Mouse (Mus musculus) hindbrain, embryonic 15.5 days (tissue): ENCODE measurements around the gene Stt3b. TPM values are rescaled to one million over a fixed set of nuclear protein-coding genes. Genes with fewer than 3 reads are reported as not detected.

Experiments
- ATAC-seq: fragments of 200-750 bp; cut with Nextera tagmentation; 2 replicates; pipeline ENCODE4 v1.8.0; 2017; ENCODE audit warnings: low read depth, moderate number of reproducible peaks, moderate TSS enrichment; ENCODE audit not compliant: low FRiP score
- H3K27ac ChIP-seq: fragments of 300-500 bp; sonication (generic); replicated peaks from 2 replicates; pipeline ENCODE4 v1.5.1; 2015; ENCODE audit warnings: mild to moderate bottlenecking, inconsistent platforms
- H3K27me3 ChIP-seq: fragments of 300-500 bp; sonication (generic); 2 replicates; pipeline ENCODE4 v1.6.1; 2015; ENCODE audit warnings: control low read depth, inconsistent platforms
- H3K36me3 ChIP-seq: fragments of 300-500 bp; sonication (generic); 2 replicates; pipeline ENCODE4 v1.6.1; 2015; ENCODE audit warnings: control low read depth, inconsistent platforms
- H3K4me1 ChIP-seq: fragments of 300-500 bp; sonication (generic); replicated peaks from 2 replicates; pipeline ENCODE4 v1.6.1; 2015; ENCODE audit warnings: control low read depth, inconsistent platforms
- H3K4me2 ChIP-seq: fragments of 300-500 bp; sonication (generic); 2 replicates; pipeline ENCODE4 v1.6.1; 2015; ENCODE audit warnings: moderate library complexity, mild to moderate bottlenecking, inconsistent platforms
- H3K4me3 ChIP-seq: fragments of 300-500 bp; sonication (generic); 2 replicates; pipeline ENCODE4 v1.5.1; 2015; ENCODE audit warnings: mild to moderate bottlenecking, inconsistent platforms
- H3K9ac ChIP-seq: fragments of 300-500 bp; sonication (generic); 2 replicates; pipeline ENCODE4 v1.6.1; 2015; ENCODE audit warnings: inconsistent platforms
- H3K9me3 ChIP-seq: fragments of 300-500 bp; sonication (generic); 2 replicates; pipeline ENCODE4 v1.6.1; 2016; ENCODE audit warnings: control low read depth, inconsistent platforms
- WGBS: fragments of 180-500 bp; shearing (Covaris S2); methylation state at CpG from one replicate; pipeline ENCODE4 v1.1.7; 2015; 5-methylcytosine and 5-hydroxymethylcytosine counted together
- polyA plus RNA-seq: library from polyadenylated mRNA; unstranded; fragments of >200 nt; fragmentation: Nextera tagmentation; extraction: Ambion mirVana; gene quantifications from 2 replicates; pipeline ENCODE4 v1.2.1, GENCODE M21; 2015

Gene Stt3b
- polyA plus RNA-seq, 1 experiment from 2014 or later: 101 TPM

DNA sequence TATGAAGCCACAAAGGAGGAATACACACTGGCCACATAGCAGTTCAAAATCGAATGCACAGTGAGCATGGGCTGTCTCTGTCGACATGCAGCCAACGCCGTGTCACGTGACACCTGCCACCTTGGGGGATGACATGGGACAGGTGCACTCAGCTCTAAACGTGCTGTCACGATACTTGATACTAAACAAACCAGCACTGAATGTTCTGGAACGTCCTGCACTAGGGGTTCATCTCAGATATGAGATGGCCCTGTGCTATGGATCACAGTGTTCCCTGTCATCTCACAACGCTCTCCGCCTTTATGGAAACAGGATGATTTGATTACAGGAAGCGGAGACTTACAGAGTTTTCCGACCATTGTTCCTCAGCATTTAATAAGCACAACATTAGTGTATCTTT is 22.8 kb upstream of the Stt3b start:
- no peaks in the 10 kb centered on the region for H3K27me3 ChIP-seq
- WGBS: 89% methylated on average over 12 of the region's 12 CpGs
- no peak overlapping the region for H3K9ac ChIP-seq
- no peaks in the 10 kb centered on the region for H3K9me3 ChIP-seq
- no peak overlapping the region for H3K4me2 ChIP-seq
- ATAC-seq: no peak
- no peak overlapping the region for H3K4me3 ChIP-seq
- H3K27ac ChIP-seq: no peak overlapping the region
- H3K4me1 ChIP-seq: no peaks in the 10 kb centered on the region
- H3K36me3 ChIP-seq: no peaks in the 10 kb centered on the region

- no peak for ATAC-seq
- no peak overlapping the region for H3K4me2 ChIP-seq
- no peak overlapping the region for H3K4me3 ChIP-seq
- no peaks in the 10 kb centered on the region for H3K4me1 ChIP-seq
- H3K36me3 ChIP-seq: no peaks in the 10 kb centered on the region
- WGBS: 80% methylated on average over 7 of the region's 7 CpGs
- no peaks in the 10 kb centered on the region for H3K27me3 ChIP-seq
- H3K9ac ChIP-seq: no peak overlapping the region
- no peak overlapping the region for H3K27ac ChIP-seq
- no peaks in the 10 kb centered on the region for H3K9me3 ChIP-seq
Measured at GRCm38 (mm10) chr9:115332339-115332738, 22.1 kb upstream of the Stt3b start.

DNA sequence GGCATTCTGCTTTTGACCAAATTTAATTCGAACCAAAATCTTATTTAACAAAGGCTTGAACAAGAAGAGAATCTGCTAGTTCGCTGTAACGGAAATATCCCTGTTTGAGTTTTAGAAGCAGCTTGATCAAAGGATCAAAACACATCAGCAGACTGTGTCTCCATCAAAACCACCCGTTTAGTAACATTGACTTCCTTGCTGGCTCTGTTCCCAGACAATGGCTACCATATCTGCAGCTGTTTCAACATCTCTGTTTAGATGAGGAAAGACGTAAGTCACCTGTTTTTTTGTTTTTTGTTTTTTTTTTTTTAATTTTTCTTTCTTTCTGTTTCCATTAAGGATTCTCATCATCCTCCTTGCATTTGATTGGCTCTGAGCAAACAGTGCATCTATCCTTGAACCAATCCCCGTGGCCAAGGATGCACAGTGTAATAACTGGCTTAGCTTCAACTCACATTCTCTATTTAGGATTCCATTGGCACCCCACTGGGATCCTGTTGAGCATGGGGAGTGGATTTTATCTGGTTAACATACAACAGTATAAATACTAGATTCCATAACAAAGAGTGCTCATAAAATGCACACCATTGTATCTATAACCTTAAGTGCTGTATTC is 20.7 kb upstream of the Stt3b start:
- WGBS: 73% methylated on average over 6 of the region's 6 CpGs

GRCm38 (mm10) chr9:115326533-115326890 is 16.3 kb upstream of the Stt3b start:
- 81% methylated on average over 4 of the region's 4 CpGs for WGBS
- no peak overlapping the region for H3K9ac ChIP-seq
- H3K36me3 ChIP-seq: no peaks in the 10 kb centered on the region
- H3K27ac ChIP-seq: no peak overlapping the region
- no peaks in the 10 kb centered on the region for H3K27me3 ChIP-seq
- H3K4me2 ChIP-seq: no peak overlapping the region
- no peak overlapping the region for H3K4me3 ChIP-seq
- H3K4me1 ChIP-seq: peaks cover 10% of the 10 kb centered on the region
- ATAC-seq: no peak
- no peaks in the 10 kb centered on the region for H3K9me3 ChIP-seq

More for the DNA sequence above, 20.7 kb upstream of the Stt3b start:
- no peaks in the 10 kb centered on the region for H3K36me3 ChIP-seq
- no peaks in the 10 kb centered on the region for H3K9me3 ChIP-seq
- no peaks in the 10 kb centered on the region for H3K27me3 ChIP-seq
- no peak overlapping the region for H3K4me2 ChIP-seq
- no peak overlapping the region for H3K27ac ChIP-seq
- no peak overlapping the region for H3K4me3 ChIP-seq
- ATAC-seq: no peak
- no peak overlapping the region for H3K9ac ChIP-seq
- no peaks in the 10 kb centered on the region for H3K4me1 ChIP-seq

GRCm38 (mm10) chr9:115325831-115326532 is 15.8 kb upstream of the Stt3b start:
- Histone ChIP-seq H3K4me1 (peaks cover 10% of the 10 kb centered on the region), H3K36me3 (no peaks in the 10 kb centered on the region), H3K9me3 (no peaks in the 10 kb centered on the region), H3K4me3 (no peak overlapping the region), H3K9ac (no peak overlapping the region), H3K4me2 (no peak overlapping the region), H3K27ac (no peak overlapping the region), H3K27me3 (no peaks in the 10 kb centered on the region)
- 73% methylated on average over 13 of the region's 13 CpGs for WGBS
- no peak for ATAC-seq

DNA sequence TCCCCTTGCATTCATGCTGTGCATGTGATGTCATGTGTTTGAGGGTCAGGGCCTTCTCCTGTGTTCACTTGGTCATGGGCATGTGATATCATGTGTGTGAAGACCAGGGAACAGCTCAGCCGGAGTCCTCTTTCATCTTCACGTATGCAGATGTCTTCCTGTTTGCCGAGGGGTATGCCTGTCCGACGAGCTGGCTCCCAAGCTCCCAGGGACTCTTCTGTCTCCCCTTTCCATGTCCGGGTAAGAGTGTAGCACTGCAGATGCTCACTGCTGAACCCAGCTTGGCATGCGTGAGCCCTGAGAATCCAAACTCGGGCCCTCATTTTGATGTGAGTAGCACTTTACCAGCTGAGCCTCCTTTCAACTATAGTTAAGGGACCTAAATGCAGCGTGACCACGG is 13.4 kb upstream of the Stt3b start:
- no peaks in the 10 kb centered on the region for H3K9me3 ChIP-seq
- H3K27ac ChIP-seq: no peak overlapping the region
- no peak overlapping the region for H3K9ac ChIP-seq
- 11% methylated on average over 10 of the region's 10 CpGs for WGBS
- H3K27me3 ChIP-seq: no peaks in the 10 kb centered on the region
- no peak overlapping the region for H3K4me3 ChIP-seq
- ATAC-seq: no peak
- H3K4me1 ChIP-seq: peaks cover 10% of the 10 kb centered on the region
- H3K36me3 ChIP-seq: no peaks in the 10 kb centered on the region
- no peak overlapping the region for H3K4me2 ChIP-seq

GRCm38 (mm10) chr9:115322385-115322784 is 12.2 kb upstream of the Stt3b start:
- Histone ChIP-seq H3K27ac (no peak overlapping the region), H3K4me3 (no peak overlapping the region), H3K27me3 (no peaks in the 10 kb centered on the region), H3K9ac (no peak overlapping the region), H3K36me3 (no peaks in the 10 kb centered on the region), H3K4me1 (peaks cover 10% of the 10 kb centered on the region), H3K4me2 (no peak overlapping the region), H3K9me3 (no peaks in the 10 kb centered on the region)
- ATAC-seq: no peak
- WGBS: 79% methylated on average over 6 of the region's 6 CpGs

- no peaks in the 10 kb centered on the region for H3K9me3 ChIP-seq
- no peaks in the 10 kb centered on the region for H3K36me3 ChIP-seq
- WGBS: 92% methylated on average over 6 of the region's 6 CpGs
- H3K27ac ChIP-seq: no peak overlapping the region
- peaks cover 10% of the 10 kb centered on the region for H3K4me1 ChIP-seq
- no peaks in the 10 kb centered on the region for H3K27me3 ChIP-seq
- no peak overlapping the region for H3K4me3 ChIP-seq
- ATAC-seq: no peak
- H3K4me2 ChIP-seq: no peak overlapping the region
- H3K9ac ChIP-seq: no peak overlapping the region
Measured at GRCm38 (mm10) chr9:115321052-115321451, 10.8 kb upstream of the Stt3b start.

- Histone ChIP-seq H3K4me1 (peaks cover 10% of the 10 kb centered on the region), H3K27ac (no peak overlapping the region), H3K9ac (no peak overlapping the region), H3K4me3 (no peak overlapping the region), H3K9me3 (no peaks in the 10 kb centered on the region), H3K27me3 (no peaks in the 10 kb centered on the region), H3K4me2 (no peak overlapping the region), H3K36me3 (no peaks in the 10 kb centered on the region)
- 75% methylated on average over 4 of the region's 4 CpGs for WGBS
- ATAC-seq: no peak
Measured at GRCm38 (mm10) chr9:115320156-115320555, 9.9 kb upstream of the Stt3b start.

GRCm38 (mm10) chr9:115318621-115319375 is 8.6 kb upstream of the Stt3b start:
- Histone ChIP-seq H3K9me3 (no peaks in the 10 kb centered on the region), H3K4me3 (no peak overlapping the region), H3K4me2 (no peak overlapping the region), H3K36me3 (no peaks in the 10 kb centered on the region), H3K27ac (no peak overlapping the region), H3K4me1 (peaks cover 4% of the 10 kb centered on the region), H3K9ac (no peak overlapping the region), H3K27me3 (no peaks in the 10 kb centered on the region)
- no peak for ATAC-seq
- WGBS: 85% methylated on average over 6 of the region's 6 CpGs

- Histone ChIP-seq H3K27me3 (no peaks in the 10 kb centered on the region), H3K4me1 (no peaks in the 10 kb centered on the region), H3K9me3 (no peaks in the 10 kb centered on the region), H3K9ac (no peak overlapping the region), H3K4me3 (no peak overlapping the region), H3K27ac (no peak overlapping the region), H3K36me3 (no peaks in the 10 kb centered on the region), H3K4me2 (no peak overlapping the region)
- no peak for ATAC-seq
- 96% methylated on average over 5 of the region's 5 CpGs for WGBS
Measured at GRCm38 (mm10) chr9:115317049-115317448, 6.8 kb upstream of the Stt3b start.

DNA sequence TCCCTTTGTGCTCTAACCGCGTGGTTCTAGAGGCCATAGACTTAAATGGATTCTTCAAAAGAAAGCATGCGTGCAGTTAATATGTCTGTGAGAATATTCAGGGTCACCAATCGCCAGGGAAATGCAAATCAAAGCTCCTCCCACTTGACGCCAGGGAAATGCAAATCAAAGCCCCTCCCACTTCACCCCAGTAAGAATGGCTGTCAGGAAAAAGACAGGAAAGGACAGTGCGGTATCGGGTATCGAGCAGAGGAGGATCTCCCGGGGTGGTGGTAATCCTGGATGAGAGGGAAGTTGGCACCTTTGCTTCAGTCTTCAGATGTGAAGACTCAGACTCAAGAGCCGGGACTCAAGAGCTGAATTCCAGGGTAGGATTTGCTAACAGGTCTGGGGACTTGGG is 4.3 kb upstream of the Stt3b start:
- H3K27ac ChIP-seq: no peak overlapping the region
- H3K9ac ChIP-seq: no peak overlapping the region
- 0 out of 2 replicates have a peak overlapping the region, but pooled peaks have one; percentile 16 for H3K4me2 ChIP-seq
- H3K36me3 ChIP-seq: no peaks in the 10 kb centered on the region
- 15% methylated on average over 10 of the region's 10 CpGs for WGBS
- ATAC-seq: no peak
- peaks cover 4% of the 10 kb centered on the region for H3K4me1 ChIP-seq
- H3K4me3 ChIP-seq: no peak overlapping the region
- H3K27me3 ChIP-seq: no peaks in the 10 kb centered on the region
- H3K9me3 ChIP-seq: no peaks in the 10 kb centered on the region
